Mouse (Mus musculus): Measurements from ENCODE around the gene Gse1.

- TF ChIP-seq POLR2A (IDR thresholded peaks at IDR 0.05; ENCODE audit: low read depth, low read length) (no peak), CTCF (conservative IDR thresholded peaks at IDR 0.05; ENCODE audit: insufficient read depth, insufficient read length, low read depth, low read length) (no peak)
Observed at GRCm38 (mm10) chr8:120230715-120231614, 2.7 kb downstream of the Gse1 start.

All from kidney, adult 2 months (tissue).